Mouse (Mus musculus) olfactory bulb, adult 2 months (tissue): ENCODE measurements at regions not wholly inside any gene's neighbourhood (a gene's known extent, or its start where the extent isn't known, plus 50 kb on each side); places are given as distances from the start of the nearest gene placed in this dataset.

ENCODE experiments used
- H3K27ac ChIP-seq: fragments of 200-500 bp; 2 replicates; pipeline ENCODE4 v1.5.1; 2012; ENCODE audit warnings: low read depth, low read length; ENCODE audit not compliant: insufficient read depth
- H3K4me1 ChIP-seq: fragments of 200-500 bp; 2 replicates; pipeline ENCODE4 v1.6.1; 2012; ENCODE audit warnings: low read length; ENCODE audit not compliant: control insufficient read depth, insufficient read depth
- H3K4me3 ChIP-seq: fragments of 200-500 bp; 2 replicates; pipeline ENCODE4 v1.5.1; 2012; ENCODE audit warnings: mild to moderate bottlenecking, low read depth, low read length, moderate library complexity; ENCODE audit not compliant: insufficient read depth
- CTCF ChIP-seq: fragments of 200-500 bp; IDR thresholded peaks from 2 replicates; pipeline ENCODE4 v1.5.1; 2012; ENCODE audit warnings: low read depth, mild to moderate bottlenecking, low read length, moderate library complexity; ENCODE audit not compliant: insufficient read depth
- POLR2A ChIP-seq: fragments of 200-500 bp; IDR thresholded peaks from 2 replicates; pipeline ENCODE4 v1.6.1; 2012; ENCODE audit warnings: mild to moderate bottlenecking, low read depth, low read length, moderate library complexity; ENCODE audit not compliant: insufficient read depth
- WGBS: fragments of 180-500 bp; shearing (Covaris S2); methylation state at CpG from one replicate; pipeline ENCODE4 v1.1.7; 2018; 5-methylcytosine and 5-hydroxymethylcytosine counted together

GRCm38 (mm10) chr17:64523899-64524298 lies 76.6 kb upstream of the Man2a1 start:
- Histone ChIP-seq H3K27ac (no peak overlapping the region), H3K4me1 (no peaks in the 10 kb centered on the region), H3K4me3 (no peak overlapping the region)
- TF ChIP-seq POLR2A (no peak), CTCF (no peak)
- 92% methylated on average over 8 of the region's 8 CpGs for WGBS

GRCm38 (mm10) chr17:64527817-64528216 lies 72.7 kb upstream of the Man2a1 start:
- H3K27ac ChIP-seq: no peak overlapping the region
- H3K4me3 ChIP-seq: no peak overlapping the region
- WGBS: 50% methylated on average over 7 of the region's 7 CpGs
- TF ChIP-seq CTCF (no peak), POLR2A (no peak)
- no peaks in the 10 kb centered on the region for H3K4me1 ChIP-seq

- Histone ChIP-seq H3K4me1 (no peaks in the 10 kb centered on the region), H3K4me3 (no peak overlapping the region), H3K27ac (no peak overlapping the region)
- WGBS: 92% methylated on average over 7 of the region's 7 CpGs
- TF ChIP-seq POLR2A (no peak), CTCF (no peak)
Observed at GRCm38 (mm10) chr17:64528476-64528875, 72.1 kb upstream of the Man2a1 start.

GRCm38 (mm10) chr17:64529296-64529994 lies 71.1 kb upstream of the Man2a1 start:
- Histone ChIP-seq H3K4me3 (no peak overlapping the region), H3K4me1 (no peaks in the 10 kb centered on the region), H3K27ac (no peak overlapping the region)
- 87% methylated on average over 14 of the region's 14 CpGs for WGBS
- TF ChIP-seq CTCF (0 out of 2 replicates have a peak, but pooled peaks have one; percentile 17), POLR2A (no peak)

GRCm38 (mm10) chr17:64531150-64531549 lies 69.4 kb upstream of the Man2a1 start:
- no peak overlapping the region for H3K27ac ChIP-seq
- no peaks in the 10 kb centered on the region for H3K4me1 ChIP-seq
- WGBS: 86% methylated on average over 7 of the region's 7 CpGs
- TF ChIP-seq POLR2A: no peak
- TF ChIP-seq CTCF: no peak
- H3K4me3 ChIP-seq: no peak overlapping the region

- Histone ChIP-seq H3K27ac (no peak overlapping the region), H3K4me1 (peaks cover 3% of the 10 kb centered on the region; the same call in 1 of the 2 replicates), H3K4me3 (no peak overlapping the region)
- no peak for TF ChIP-seq POLR2A
- TF ChIP-seq CTCF: no peak
- 86% methylated on average over 4 of the region's 4 CpGs for WGBS
Observed at GRCm38 (mm10) chr17:64534323-64534722, 66.2 kb upstream of the Man2a1 start.

- H3K27ac ChIP-seq: no peak overlapping the region
- WGBS: 38% methylated on average over 10 of the region's 10 CpGs
- H3K4me3 ChIP-seq: no peak overlapping the region
- peaks cover 3% of the 10 kb centered on the region; the same call in 1 of the 2 replicates for H3K4me1 ChIP-seq
- TF ChIP-seq CTCF (no peak), POLR2A (no peak)
Observed at GRCm38 (mm10) chr17:64538520-64538953, 62.0 kb upstream of the Man2a1 start.

- WGBS: 71% methylated on average over 8 of the region's 8 CpGs
- Histone ChIP-seq H3K27ac (no peak overlapping the region), H3K4me1 (peaks cover 3% of the 10 kb centered on the region; the same call in 1 of the 2 replicates), H3K4me3 (no peak overlapping the region)
- TF ChIP-seq POLR2A (no peak), CTCF (no peak)
Observed at GRCm38 (mm10) chr17:64540411-64540810, 60.1 kb upstream of the Man2a1 start.

- H3K4me3 ChIP-seq: no peak overlapping the region
- WGBS: 45% methylated on average over 7 of the region's 7 CpGs
- H3K27ac ChIP-seq: no peak overlapping the region
- no peak for TF ChIP-seq POLR2A
- H3K4me1 ChIP-seq: no peaks in the 10 kb centered on the region
Observed at GRCm38 (mm10) chr17:64548536-64548935, 52.0 kb upstream of the Man2a1 start.
